Mouse (Mus musculus) ovary, postnatal 36 days (tissue): ENCODE data around the gene Cytip.

ENCODE experiments used
- DNase-seq: peaks from one replicate; pipeline ENCODE4 v3.0.0; 2022; ENCODE audit warnings: low spot score, mixed read lengths

Gene Cytip

DNA sequence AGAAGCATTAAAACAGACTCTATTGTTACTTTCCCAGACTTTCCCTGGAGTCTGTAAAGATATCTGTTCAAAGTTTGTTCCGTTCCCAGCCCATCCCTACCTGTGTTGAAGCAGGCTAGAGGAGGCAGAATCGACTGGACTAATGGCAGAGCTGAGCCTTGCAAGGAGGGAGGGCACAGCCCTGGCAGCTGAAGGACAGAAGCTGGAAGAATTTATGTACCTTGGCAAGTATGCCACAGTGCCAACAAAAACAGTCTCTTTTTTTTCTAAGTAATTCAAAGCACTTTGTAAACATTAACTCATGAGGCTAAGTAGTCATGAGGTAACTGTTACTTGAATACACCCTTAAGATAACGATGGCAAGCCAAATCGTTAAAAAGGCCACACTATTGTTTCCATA, at the start of gene Cytip:
TSS of gene Cytip (minus strand) at position 187 of the 400 bp plus-strand sequence.
- peak; percentile 5 for DNase-seq

DNA sequence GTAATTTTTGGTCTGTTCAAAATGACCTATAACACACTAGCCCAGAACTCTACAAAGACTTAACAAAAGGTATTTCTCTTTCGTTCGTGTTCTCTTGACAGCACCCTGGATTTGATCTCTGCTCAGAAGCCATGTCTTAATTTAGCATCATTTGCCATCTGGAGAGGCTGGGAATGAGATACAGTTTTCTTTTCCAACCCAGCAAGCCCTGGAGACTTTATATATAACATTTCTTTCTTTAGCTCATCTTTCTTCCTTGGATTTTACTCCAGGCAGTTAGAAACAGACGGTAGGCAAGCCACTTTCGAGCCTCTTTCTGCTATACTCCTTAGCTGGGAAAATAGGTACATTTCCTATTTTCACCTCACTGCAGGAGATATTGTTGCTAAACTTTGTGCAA, 45.3 kb upstream of the Cytip start:
- no peak for DNase-seq

DNA sequence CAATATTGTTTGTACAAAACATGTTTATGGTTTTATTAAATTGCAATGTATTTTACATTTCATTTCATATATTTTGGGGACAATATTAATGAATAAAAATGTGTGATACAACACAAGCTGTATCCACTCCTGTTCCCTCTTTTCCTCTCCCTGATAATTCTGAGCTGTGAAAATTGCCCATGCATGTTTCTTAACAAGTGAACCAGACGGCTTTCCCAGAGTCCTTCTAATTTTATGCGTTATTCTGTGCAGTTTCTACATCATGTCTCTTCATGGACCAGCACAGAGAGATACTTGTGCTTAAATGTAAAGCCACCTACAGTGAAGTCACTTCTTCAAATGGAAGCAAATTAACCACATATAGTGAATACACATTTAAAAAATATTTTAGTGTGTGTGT, 42.2 kb upstream of the Cytip start:
- no peak for DNase-seq

DNA sequence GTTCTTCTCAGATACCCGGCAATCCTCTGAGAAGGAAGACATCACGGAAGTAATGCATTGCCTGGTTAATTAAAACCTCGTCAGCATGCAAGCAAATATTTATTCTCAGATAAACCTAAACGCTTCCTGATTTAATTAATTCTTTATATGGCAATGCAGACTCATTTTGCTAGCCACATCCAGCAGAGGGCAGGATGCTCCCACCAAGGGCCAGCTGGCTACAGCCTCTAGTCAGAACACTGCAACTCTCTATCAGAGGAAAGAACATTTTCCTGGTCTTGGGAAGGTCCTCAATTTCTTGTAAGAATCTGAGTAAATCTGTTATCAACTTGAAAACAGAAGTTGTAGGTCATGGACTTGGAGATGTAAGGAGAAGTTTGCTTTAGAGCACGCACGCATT, 4.1 kb upstream of the Cytip start:
- DNase-seq, result peak; percentile 56

DNA sequence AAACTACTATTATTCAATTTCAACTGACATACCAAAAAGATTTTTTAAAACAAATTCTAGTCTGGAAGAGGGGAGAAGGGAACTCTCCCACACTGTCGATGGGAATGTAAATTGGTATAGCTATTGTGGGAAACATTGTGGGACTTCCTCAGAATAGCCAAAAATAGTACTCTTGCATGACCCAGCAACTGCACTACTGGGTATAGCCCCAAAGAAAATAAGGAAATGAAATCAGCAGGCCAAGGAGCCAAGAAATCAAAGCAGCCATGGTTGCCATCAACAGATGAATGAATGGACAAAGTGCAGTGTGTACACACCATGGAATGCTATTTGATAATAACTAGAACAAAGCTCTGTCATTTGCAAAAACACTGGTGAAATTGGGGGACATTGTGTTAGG, 1.5 kb upstream of the Cytip start:
- no peak for DNase-seq

DNA sequence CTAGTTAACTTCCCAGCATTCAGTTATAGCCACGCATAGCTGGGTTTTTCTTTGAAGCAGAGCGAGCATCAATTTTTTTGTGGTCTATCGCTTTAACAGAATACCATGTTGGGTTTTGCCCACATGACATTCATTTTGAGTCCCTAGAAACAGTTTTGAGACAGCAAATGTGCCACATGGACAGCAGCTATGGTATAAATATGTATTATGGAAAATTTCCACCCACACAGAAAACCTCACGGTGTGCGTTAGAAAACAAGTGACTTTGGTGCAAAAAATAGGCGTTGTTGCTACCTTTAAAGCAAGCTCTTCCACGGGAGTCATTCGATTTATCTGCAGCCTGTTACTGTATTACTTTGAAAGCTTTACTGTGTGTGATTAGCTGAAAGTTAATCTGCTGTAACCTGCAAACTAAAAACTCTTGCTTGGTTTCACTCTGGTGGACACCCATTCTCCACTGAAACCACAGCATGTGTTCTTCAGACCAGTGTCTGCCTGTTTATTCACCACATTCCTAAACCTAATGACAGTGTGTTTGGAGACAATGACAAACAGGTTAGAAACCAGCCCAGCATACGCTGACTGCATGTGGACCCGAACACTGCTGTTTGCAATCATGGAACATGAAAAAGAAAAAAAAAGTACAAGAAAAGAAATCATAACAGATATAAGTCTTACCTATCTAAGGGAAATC, 763 bp downstream of the Cytip start:
- no peak for DNase-seq

DNA sequence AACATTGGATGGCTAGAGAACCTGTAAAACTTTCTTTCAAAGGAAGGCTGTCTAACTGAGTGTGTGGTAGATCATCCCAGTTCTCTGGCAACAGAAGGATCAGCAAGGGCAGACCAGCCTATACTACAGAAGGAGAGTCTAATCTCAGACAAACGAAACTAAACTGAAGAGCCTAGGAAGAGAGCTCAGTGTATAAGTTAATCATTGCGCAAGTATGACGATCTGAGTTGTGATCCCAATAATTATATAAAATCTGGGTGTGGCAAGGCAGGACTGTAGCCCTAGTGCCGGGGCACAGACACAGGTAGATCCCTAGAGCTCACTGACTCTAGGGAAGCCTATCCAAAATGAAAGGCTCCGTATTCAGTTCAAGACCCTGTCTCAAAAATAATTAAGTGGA, 3.2 kb downstream of the Cytip start:
- DNase-seq, result no peak

DNA sequence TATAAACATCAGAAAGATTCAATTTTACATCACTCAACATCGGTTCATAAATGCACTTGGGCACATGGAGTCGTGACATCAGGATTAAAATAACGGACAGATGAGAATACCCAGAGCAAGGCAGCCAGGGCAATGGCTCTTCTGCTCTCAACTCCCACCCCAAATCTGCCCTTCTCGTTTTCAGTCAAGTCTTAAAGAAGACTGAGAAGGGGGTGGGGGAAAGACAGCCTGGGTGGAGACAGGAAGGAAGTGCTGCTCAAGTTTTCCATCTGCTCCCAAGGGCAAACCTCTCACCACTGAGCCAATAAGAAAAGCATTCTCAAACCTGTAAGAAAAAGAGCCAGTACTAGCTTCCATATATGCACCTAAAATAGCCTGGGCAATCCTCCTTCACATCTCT, 5.8 kb downstream of the Cytip start:
- DNase-seq, result no peak

DNA sequence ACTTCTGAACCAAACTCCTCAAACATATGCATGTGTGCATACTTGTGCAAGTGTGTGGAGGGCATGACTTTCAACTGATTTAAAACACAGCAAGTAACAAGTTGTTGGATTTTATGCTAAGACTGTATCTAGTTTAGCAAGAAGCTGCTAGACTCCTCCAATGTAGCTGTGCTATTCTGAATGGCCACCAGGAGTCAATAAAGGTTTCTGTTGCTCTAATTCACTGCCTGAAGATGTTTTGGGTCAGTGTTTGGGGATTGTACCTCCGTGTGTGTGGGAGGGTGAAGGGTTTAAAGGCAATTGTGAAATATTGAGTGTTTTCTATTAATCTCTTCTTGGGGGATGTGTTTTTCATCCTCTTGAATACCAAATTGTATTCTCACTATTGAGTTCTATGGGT, 6.4 kb downstream of the Cytip start:
- DNase-seq, result no peak

DNA sequence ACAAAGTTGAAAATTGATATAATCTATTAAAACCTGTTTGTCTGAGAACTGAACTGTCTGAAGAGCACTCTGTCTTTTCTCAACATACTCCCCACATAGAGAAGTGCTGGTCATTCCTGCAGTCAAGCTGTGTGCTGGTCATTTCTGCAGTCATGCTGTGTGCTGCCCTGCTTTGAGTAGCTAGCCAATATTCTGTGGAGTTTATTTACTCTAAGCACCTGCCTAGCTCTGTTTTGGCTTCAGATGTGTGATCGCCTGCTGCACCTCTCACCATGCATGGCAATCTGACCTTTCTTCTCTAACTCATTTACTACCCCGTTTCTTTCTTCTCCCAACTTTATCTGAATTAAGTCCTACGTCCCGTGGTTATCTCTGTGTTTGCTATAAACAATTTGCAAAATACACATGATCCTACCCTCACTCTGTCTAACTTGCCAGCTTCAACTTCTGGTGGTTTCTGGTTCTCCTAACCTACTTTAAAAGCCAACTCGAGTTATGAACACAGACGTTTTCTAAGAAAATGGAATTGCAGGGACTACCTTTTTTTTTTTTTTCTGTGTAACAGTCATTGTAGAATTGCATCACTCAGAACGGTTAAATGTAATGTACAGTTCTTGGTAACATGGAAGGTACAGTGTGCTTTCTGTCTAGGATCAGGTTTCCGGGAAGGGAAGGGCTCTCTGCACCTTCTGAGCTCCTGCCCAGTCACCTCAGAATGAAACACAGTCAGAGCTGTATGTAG, 7.9 kb downstream of the Cytip start:
- DNase-seq, result no peak

DNA sequence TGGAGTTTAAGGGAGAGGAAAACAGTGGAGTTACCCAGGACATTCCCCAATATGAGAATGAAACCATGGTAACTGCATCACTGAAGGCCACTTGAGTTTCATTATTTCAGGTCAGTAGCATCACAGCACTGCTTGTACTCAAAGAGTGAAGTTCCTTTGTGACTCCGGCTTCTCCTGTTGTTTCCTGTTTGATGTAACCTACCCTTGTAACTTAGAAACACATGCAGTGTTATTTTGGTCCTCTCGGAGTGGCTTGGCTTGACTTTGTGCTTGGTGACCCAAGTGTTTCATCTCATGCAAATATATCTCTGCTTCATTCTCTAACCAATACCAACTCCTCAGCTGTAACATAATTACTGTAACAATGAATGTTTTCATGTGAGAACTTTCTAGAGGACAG, 11.1 kb downstream of the Cytip start:
- no peak for DNase-seq

DNA sequence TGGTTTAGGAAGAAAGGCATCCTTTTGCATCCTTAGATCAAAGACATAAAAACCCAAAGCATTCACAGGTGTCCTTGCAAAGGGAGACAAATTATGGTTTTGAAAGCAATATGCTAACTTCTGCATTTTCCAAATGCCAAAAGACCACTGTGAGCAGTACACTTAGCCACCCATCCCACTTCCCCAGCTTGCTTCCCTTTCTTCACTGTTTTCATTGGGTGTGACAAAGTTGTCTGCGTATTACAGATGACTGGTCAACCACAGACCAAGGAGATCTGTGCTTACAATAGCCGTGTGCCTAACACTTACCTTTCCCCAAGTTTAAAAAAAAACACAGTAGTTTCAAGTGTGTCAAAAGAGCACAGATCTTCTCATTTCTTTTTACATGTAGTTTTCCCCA, 11.7 kb downstream of the Cytip start:
- DNase-seq, result no peak

DNA sequence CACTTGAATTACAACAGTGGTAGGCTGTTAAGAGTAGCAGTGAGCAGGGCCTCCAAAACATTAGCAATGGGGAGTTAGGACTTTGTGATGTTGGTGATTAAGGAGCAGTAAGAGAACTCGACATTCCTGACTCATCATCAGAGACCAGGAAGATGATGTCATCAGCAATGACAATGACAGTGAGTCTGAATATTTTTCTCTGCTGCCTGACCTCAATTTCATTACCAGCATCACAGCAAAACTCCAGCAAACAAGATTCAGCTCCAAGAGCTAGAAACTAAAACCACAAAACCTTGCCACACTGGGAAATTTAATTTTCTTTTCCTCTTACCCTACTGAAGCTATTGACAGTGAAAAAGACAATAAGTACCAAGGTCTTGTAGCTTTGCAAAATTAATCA, 14.6 kb downstream of the Cytip start:
- no peak for DNase-seq

DNA sequence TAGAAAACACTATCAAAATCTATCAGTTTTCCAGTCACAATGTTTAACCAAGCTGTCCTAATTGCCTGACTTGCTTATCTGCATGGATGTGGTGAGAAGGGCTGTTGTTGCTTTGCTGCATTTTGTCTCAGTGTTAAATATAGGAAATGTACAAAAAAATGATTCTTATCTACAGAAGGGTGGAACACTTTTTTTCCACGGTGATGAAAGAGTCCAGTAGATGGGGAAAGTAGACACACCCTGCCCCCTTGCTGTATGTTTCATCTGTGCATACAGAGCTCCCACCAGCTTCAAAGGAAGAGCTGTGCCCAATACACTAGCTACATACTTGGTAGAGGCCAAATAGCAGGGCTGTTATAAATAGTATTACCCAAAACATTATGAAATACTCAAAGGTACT, 16.3 kb downstream of the Cytip start:
- no peak for DNase-seq

DNA sequence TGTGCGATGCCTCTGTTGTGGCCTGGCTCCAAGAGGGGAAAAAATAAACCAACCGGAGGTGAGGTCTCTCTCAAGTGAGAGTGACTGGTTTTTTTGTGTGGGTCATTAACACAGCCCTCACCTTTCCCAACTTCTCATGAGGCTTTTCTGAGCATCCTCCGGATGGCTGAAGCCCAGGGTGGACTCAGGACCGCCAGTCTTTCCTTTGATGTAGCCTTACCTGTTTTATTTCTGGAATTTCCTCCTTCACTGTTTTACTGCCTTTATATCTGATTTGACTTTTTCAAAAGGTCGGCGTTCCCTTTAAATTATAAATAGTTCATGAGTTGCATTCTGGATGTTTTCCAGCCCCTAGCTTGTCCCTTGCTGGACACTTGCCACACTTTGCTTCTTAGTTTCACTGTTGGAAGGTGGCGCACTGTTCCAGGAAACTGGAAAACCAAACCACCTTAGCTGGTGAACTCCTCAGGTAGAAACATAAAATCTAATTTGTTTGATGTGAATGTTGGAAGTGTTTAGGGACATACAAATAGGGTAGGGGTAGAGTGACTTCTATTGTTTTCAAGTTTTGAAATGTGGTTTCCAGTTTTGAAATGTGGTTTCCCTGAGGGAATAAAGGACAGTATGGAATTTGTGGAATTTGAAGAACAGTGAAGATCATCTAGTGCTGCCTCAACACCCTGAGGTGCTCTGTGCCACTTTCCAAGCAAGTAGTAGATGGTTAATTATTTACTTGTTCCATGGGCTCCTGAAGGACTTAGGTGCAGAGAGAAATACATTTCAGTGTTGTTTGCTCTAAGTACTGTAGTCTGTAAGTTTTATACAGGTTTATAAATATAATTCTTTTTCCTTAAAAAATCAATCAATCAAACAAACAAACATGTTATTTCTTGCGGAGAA, 19.7 kb downstream of the Cytip start:
- no peak for DNase-seq

DNA sequence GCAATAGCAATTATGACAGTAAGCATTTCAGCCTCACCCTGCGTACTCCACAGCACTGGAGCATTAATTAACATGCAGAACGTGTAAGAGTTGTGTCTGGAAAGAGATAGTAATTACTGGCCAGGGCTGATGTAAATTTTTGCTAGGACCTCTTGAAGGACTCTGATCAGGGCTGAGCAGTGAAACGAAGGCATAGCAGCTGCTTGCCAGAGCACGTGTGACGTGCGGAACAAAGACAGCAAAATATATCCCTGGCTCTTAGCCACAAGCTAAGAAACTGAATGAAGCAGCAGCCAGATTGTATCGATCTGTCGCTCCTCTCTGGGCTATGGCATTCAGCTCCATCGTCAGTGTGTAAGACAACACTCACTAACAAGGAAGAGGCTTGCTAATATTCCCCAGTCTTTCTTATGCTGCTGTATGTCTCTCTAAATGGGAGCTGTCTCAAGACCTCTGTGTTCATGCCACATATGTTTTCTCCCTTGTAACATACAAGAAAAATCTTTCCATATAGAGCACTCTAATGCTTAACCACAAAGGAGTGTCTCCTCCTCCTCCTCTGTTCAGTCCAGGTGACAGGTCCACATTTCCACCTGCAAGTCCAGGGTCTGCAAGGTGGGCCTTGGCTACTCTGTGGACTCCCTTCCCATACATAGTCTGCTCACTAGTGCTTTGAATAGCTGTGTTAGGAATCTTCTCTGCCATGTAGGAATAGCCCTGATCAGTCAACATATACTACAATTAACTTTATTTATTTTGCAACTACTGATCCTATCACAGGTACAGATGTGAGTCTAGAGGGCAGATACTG, 20.7 kb downstream of the Cytip start:
- DNase-seq, result no peak

DNA sequence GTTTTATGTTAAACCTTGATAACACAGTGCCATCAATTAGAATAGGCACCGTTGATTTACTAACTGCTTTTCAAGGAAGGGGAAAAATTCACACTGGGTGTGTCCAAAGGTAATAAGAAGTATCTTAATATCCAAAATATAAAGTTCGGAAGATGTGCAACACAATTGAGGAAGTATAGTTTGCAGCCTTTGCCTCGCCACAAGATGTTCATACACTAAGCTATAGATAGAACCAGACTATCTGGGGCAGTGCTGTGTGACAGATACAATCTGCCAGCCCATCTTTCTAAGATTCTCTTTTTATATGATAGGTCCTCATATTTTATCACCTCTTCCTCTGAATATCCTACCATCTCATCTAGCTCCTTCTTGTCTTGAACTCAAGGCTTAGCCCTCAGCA, 22.4 kb downstream of the Cytip start:
- no peak for DNase-seq

DNA sequence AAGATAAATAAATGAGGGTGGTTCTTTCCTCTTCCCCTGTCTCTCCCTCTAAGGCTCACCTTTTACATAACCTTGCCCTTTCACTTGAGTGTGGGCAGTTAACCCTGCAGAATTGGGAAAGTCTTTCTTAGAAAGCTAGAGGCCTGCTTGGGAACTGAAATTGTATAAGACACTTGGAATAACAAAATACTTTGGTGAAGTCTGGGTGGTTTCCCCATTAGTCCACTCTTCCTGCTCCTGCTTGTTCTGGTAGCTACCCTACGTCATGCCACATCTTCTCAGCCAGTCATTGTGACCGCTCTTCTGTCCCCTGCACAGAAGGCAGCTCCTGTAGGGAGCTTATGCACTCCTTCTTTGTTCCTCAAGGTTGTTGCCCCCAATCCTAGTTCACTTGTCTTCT, 26.2 kb downstream of the Cytip start:
- no peak for DNase-seq

DNA sequence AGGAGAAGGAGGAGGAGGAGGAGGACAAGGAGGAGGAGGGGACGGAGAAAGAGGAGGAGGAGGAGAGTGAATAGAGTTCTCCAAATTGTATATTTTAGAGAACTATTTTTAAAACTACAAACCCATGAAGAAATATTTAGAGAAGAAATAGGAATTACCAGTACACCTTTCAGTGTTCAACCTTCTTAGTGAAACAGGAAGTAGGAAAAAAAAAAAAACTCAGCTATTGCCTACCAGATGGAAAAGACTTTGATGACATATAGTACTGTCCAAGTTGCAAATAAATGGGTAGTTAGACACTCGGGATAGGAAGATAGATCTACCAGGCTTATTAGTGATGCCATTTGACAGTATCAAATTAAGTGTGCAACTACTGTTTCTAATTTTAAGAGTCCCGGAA, 27.7 kb downstream of the Cytip start:
- DNase-seq, result no peak

DNA sequence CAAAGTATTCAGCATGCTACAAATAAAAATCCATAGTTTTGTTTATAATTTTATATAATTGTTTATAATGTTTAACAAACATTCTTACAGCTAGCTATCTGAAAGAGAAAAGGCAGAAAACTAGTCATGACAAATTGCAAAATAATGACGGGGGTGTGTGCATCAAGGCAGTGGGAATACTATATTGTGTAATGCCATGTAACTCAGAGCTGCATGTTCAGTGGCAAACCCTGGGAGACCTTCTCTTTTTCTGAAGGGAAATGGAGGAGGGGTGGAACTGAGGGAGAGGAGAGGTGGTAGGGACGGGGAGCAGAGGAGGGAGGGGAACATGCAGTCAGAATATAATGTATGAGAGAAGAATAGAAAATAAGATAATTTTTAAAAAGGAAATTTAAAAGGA, 28.6 kb downstream of the Cytip start:
- no peak for DNase-seq

DNA sequence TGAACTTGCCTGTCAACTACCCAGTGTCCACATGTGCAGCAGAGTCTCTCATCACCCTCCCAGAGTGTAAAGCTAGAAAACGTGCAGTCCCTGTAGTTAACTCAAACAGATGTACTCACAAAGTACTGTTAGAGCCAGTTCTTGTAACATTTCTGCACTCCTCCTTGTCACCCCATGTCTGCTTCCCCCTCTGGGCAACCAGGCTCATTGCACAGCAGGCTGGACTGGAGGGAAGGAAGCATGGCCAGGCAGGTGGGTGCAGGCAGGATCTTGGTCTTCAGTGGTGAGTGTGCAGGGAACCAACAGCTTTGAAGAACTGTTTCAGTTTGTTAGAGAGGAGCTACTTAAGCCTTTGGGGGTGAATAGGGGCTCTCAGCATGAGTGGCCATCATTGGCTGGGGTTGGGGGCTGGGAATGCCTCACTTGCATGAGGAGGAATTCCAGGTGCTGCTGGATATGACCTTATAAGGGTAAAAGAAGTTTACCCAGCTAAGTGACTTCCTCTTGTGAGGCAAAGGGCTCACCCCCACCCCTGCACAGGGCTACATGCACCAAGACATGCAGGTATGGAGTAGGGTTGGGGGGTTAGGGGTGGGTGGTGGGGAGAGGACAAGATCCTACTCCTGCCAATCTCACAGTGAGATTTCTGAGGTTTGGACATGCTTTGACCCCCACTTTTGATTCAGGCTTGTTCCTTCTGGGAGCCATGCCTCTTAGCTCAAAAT, 31.7 kb downstream of the Cytip start:
- no peak for DNase-seq
